Mouse (Mus musculus): ENCODE measurements around the gene Cacna1e. TPM values are rescaled to one million over a fixed set of nuclear protein-coding genes. Genes with fewer than 3 reads are reported as not detected.

The Cacna1e gene
- total RNA-seq, 2 experiments from 2014 or later: 164 to 184 TPM

- no peak for DNase-seq (ENCODE audit: low spot score in 2 of 2)
These were observed 43.2 kb downstream of the Cacna1e start for GRCm38 (mm10) chr1:154841057-154841630.

- DNase-seq (ENCODE audit: low spot score in 2 of 2): no peak
These were observed 45.0 kb downstream of the Cacna1e start for GRCm38 (mm10) chr1:154839272-154839671.

- DNase-seq (ENCODE audit: low spot score in 2 of 2): no peak
These were observed 47.8 kb downstream of the Cacna1e start for GRCm38 (mm10) chr1:154836473-154836872.

DNA sequence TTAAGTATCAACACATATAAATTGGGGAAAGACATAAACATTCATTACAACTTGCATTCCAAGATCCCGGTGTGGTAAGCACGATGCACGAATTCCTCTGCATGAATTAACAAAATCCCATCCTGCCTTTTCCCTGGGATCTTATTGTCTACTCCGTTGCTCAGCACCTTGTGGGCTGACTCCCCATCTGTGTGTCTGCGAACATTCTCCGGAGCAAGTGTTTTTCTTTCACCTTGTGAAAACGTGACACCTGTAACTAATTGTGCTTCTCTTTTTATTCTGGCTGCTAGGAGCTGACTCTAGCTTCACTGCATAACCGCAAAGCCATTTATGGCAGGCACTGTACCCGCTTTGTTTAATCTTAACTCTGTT is 52.1 kb downstream of the Cacna1e start:
- DNase-seq (ENCODE audit: low spot score in 2 of 2): no peak

- no peak for DNase-seq (ENCODE audit: low spot score in 2 of 2)
These were observed 52.8 kb downstream of the Cacna1e start for GRCm38 (mm10) chr1:154831269-154832167.

DNA sequence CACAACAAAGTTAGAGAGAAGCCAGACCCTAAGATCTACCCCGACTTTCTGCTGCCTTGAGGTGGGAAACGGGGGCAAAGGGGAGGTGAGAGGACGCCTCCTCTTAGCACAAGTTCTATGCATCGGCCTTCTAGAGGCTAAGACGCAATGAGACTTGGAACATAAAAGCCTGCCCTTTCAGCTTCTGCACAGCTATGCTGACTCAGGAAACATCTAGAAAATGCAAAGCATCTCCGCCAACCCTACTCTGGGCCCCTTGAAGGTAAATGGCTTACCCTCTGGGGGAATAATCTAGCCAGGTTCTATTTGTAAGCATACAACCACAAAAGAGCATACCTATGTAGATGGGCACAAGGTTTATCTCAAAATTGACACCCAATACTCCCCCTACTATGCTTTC is 54.2 kb downstream of the Cacna1e start:
- DNase-seq (ENCODE audit: low spot score in 2 of 2): no peak

GRCm38 (mm10) chr1:154823098-154823497 is 61.2 kb downstream of the Cacna1e start:
- no peak for DNase-seq (ENCODE audit: low spot score in 2 of 2)

DNA sequence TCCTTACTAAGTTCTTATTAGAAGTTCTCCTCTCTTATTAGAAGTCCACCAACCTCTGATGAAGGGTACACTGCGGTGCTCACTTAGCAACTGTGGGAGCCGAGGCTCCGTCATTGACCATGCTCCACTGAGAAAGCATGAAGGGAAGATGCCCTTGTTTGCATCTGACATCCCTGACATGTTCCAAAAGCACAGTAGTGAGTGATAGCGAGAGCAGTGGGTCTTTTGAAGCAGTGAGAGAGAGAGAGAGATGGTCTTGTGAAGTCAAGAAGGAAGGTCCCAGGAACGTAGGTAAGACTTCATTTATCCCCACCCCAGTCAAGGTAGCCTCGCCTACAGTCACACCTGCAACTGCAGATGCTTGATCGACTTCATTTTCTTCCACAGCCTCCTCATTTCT is 63.9 kb downstream of the Cacna1e start:
- no peak for DNase-seq (ENCODE audit: low spot score in 2 of 2)

- no peak for DNase-seq (ENCODE audit: low spot score in 2 of 2)
These were observed 64.3 kb downstream of the Cacna1e start for GRCm38 (mm10) chr1:154819960-154820359.

- DNase-seq (ENCODE audit: low spot score in 2 of 2): no peak
These were observed 65.6 kb downstream of the Cacna1e start for GRCm38 (mm10) chr1:154818742-154819141.

DNA sequence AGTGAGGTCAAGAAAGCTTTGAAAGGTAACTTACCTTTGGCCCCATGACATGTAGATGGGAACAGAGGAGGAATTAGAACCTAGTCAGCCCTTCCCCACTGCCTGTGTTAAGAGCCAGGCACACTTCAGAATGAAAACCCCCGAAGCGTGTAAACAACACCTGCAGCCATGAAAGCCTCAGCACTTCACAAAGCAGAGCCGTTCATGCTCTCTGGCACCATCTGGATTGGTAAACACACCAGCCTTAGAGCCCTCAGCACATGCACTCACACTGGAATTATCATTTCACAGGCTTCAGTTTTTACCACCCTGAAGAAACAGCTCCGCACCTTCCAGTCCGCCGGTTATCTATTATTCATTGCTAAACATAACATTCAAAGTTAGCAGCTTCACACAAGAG is 67.5 kb downstream of the Cacna1e start:
- DNase-seq (ENCODE audit: low spot score in 2 of 2): no peak

DNA sequence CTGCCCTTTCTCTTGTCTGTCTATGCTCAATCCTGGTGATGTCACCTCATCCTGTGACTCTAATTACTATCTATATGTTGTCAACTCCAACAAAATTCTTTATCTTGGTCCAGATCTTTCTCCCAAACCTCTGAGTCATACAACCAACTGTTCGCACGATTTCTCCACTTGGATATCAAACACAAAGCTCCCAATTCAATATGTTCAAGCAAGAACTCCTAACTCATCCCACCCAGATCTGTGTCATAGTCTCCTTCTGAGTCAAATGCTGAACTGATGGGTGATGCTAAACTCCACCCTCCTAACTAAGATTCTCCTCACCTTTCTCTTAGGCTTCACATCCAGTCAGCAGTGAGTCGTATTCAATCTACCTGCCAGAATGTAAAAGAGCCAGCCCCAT is 68.0 kb downstream of the Cacna1e start:
- no peak for DNase-seq (ENCODE audit: low spot score in 2 of 2)

DNA sequence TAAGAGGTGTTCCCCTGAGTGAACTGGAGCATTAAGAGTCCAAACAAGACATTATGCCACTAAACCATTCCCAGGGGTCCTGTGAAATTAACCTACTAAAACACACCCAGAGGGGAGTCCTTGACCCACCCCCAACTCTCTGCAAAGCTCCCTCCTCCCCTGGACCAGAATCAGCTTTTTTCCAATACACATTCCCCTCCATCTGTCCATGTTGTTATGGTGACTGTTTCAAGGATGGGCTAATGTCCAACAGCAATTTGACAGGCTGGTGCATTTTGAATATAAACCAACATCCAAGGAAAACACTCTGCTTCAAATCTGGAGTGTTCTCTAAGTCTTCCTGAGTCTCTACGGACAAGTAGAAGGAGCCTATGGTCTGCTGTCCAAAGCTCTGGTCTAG is 78.6 kb downstream of the Cacna1e start:
- peak in 1 of 2 experiments; percentile 87 for DNase-seq (ENCODE audit: low spot score in 2 of 2)

DNA sequence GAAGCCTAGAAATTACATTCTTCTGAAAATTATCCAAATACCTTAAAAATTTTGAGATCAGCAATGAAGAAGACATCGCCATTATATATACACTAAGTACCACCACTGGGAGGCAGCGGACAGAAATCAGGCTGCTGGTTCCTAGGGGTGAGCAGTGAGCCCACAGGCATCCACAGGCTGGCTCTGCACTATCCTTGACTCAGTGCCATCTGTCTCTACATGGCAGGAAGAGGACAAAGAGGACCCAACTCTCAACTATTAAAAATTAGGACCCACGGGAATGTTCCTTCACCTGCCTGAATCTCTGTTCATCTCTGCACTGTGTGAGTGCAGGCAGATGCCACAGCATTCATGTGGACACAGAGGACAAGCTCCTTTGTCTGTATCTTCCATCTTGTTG is 79.3 kb downstream of the Cacna1e start:
- DNase-seq (ENCODE audit: low spot score in 2 of 2): no peak

GRCm38 (mm10) chr1:154802301-154802904 is 81.9 kb downstream of the Cacna1e start:
- DNase-seq (ENCODE audit: low spot score in 2 of 2): peak in 1 of 2 experiments; percentile 55

- no peak for DNase-seq (ENCODE audit: low spot score in 2 of 2)
These were observed 85.0 kb downstream of the Cacna1e start for GRCm38 (mm10) chr1:154799257-154799656.

- DNase-seq (ENCODE audit: low spot score in 2 of 2): no peak
These were observed 85.5 kb downstream of the Cacna1e start for GRCm38 (mm10) chr1:154798771-154799170.

- no peak for DNase-seq (ENCODE audit: low spot score in 2 of 2)
These were observed 87.6 kb downstream of the Cacna1e start for GRCm38 (mm10) chr1:154796685-154797084.

- no peak for DNase-seq (ENCODE audit: low spot score in 2 of 2)
These were observed 89.8 kb downstream of the Cacna1e start for GRCm38 (mm10) chr1:154794518-154794951.

- DNase-seq (ENCODE audit: low spot score in 2 of 2): peak; percentile 52 to 68
These were observed 92.6 kb downstream of the Cacna1e start for GRCm38 (mm10) chr1:154791544-154792174.

- no peak for DNase-seq (ENCODE audit: low spot score in 2 of 2)
These were observed 95.8 kb downstream of the Cacna1e start for GRCm38 (mm10) chr1:154788491-154788890.

DNA sequence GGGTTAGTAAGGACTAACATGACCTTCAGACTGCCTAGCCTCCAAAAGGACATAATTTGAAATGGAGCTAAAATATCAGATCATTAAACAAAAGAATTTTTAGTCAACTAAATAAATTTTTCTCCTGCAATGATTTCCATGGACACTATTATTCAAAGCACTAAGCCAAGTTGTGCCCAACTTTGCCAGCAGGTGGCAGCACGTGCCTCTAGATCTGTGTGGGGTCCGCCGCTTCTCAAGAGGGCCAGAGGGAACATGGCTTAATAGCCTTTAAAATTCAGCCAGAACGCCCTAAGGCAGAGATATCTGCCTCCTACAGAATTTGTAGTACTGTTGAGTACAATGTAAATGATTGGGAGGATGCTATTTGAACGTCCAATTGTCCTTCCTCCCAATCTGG is 96.2 kb downstream of the Cacna1e start:
- peak; percentile 87 to 89 for DNase-seq (ENCODE audit: low spot score in 2 of 2)

Measured in layer of hippocampus, postnatal 14 days (tissue).